Mouse (Mus musculus): ENCODE measurements around the gene Hist1h3a.
"Not testable (repeated sequence)": the region's sequence is repeated elsewhere in the genome, so short reads cannot be mapped to it uniquely, and the experiment has no call there.

Hist1h3a gene

GRCm38 (mm10) chr13:23743215-23743614 lies 19.0 kb downstream of the Hist1h3a start:
- no peak for DNase-seq (ENCODE audit: low spot score)

- peak; percentile 14 for DNase-seq (ENCODE audit: low spot score)
Measured at GRCm38 (mm10) chr13:23742007-23742406, 20.2 kb downstream of the Hist1h3a start.

GRCm38 (mm10) chr13:23740910-23741309 lies 21.3 kb downstream of the Hist1h3a start:
- DNase-seq (ENCODE audit: low spot score) = peak; percentile 47

GRCm38 (mm10) chr13:23740256-23740840 lies 21.8 kb downstream of the Hist1h3a start:
- DNase-seq (ENCODE audit: low spot score) = no peak

GRCm38 (mm10) chr13:23739922-23740252 lies 22.3 kb downstream of the Hist1h3a start:
- no peak for DNase-seq (ENCODE audit: low spot score)

- DNase-seq (ENCODE audit: low spot score) = peak; percentile 93
Measured at GRCm38 (mm10) chr13:23739069-23739921, 22.9 kb downstream of the Hist1h3a start.

GRCm38 (mm10) chr13:23738677-23739068 lies 23.5 kb downstream of the Hist1h3a start, which contains the start of gene Hist1h1c:
Gene Hist1h1c, plus strand, starts transcription at chr13:23738808.
- peak; percentile 95 for DNase-seq (ENCODE audit: low spot score)

GRCm38 (mm10) chr13:23738041-23738440 lies 24.1 kb downstream of the Hist1h3a start:
- DNase-seq (ENCODE audit: low spot score) = peak; percentile 54

GRCm38 (mm10) chr13:23737091-23737490 lies 25.1 kb downstream of the Hist1h3a start:
- DNase-seq (ENCODE audit: low spot score) = no peak

- peak; percentile 38 for DNase-seq (ENCODE audit: low spot score)
Measured at GRCm38 (mm10) chr13:23732156-23732804, 29.9 kb downstream of the Hist1h3a start.

- no peak for DNase-seq (ENCODE audit: low spot score)
Measured at GRCm38 (mm10) chr13:23730479-23730878, 31.7 kb downstream of the Hist1h3a start.

- DNase-seq (ENCODE audit: low spot score) = no peak
Measured at GRCm38 (mm10) chr13:23729706-23730105, 32.5 kb downstream of the Hist1h3a start.

- no peak for DNase-seq (ENCODE audit: low spot score)
Measured at GRCm38 (mm10) chr13:23729192-23729525, 33.0 kb downstream of the Hist1h3a start.

GRCm38 (mm10) chr13:23728472-23729191 lies 33.6 kb downstream of the Hist1h3a start:
- DNase-seq (ENCODE audit: low spot score) = no peak

GRCm38 (mm10) chr13:23725213-23725612 lies 37.0 kb downstream of the Hist1h3a start:
- no peak for DNase-seq (ENCODE audit: low spot score)

- DNase-seq (ENCODE audit: low spot score) = no peak
Measured at GRCm38 (mm10) chr13:23724239-23724638, 37.9 kb downstream of the Hist1h3a start.

GRCm38 (mm10) chr13:23717593-23718245 lies 44.5 kb downstream of the Hist1h3a start:
- not testable (repeated sequence) for DNase-seq (ENCODE audit: low spot score)

GRCm38 (mm10) chr13:23717176-23717575 lies 45.0 kb downstream of the Hist1h3a start:
- DNase-seq (ENCODE audit: low spot score) = no peak

- no peak for DNase-seq (ENCODE audit: low spot score)
Measured at GRCm38 (mm10) chr13:23716261-23717042, 45.7 kb downstream of the Hist1h3a start.
